Mouse (Mus musculus) liver, postnatal 0 days (tissue): ENCODE results near the gene Poc1a. TPM values are rescaled to one million over a fixed set of nuclear protein-coding genes. Genes with fewer than 3 reads are reported as not detected.

ENCODE experiments used
- ATAC-seq: fragments of 200-750 bp; cut with Nextera tagmentation; 2 replicates; pipeline ENCODE4 v1.8.0; 2017; ENCODE audit warnings: mild to moderate bottlenecking, moderate library complexity
- DNase-seq: peaks from one replicate; pipeline ENCODE4 v3.0.0-alpha.2; 2016
- H3K27ac ChIP-seq: fragments of 300-500 bp; sonication (generic); 2 replicates; pipeline ENCODE4 v1.5.1; 2014; ENCODE audit warnings: antibody characterized with exemption, moderate library complexity, mild to moderate bottlenecking, low read depth
- H3K27me3 ChIP-seq: fragments of 300-500 bp; sonication (generic); 2 replicates; pipeline ENCODE4 v1.6.1; 2014; ENCODE audit warnings: low read length, control low read depth, mixed read lengths; ENCODE audit not compliant: insufficient read depth
- H3K36me3 ChIP-seq: fragments of 300-500 bp; sonication (generic); replicated peaks from 2 replicates; pipeline ENCODE4 v1.6.1; 2014; ENCODE audit warnings: mild to moderate bottlenecking, control low read depth, low read length, moderate library complexity, mixed read lengths; ENCODE audit not compliant: insufficient read depth
- H3K4me1 ChIP-seq: fragments of 300-500 bp; sonication (generic); 2 replicates; pipeline ENCODE4 v1.6.1; 2014; ENCODE audit warnings: antibody characterized with exemption, mild to moderate bottlenecking, control low read depth; ENCODE audit not compliant: insufficient read depth
- H3K4me2 ChIP-seq: fragments of 300-500 bp; sonication (generic); 2 replicates; pipeline ENCODE4 v1.6.1; 2014; ENCODE audit warnings: low read depth, mild to moderate bottlenecking, low read length, moderate library complexity, mixed read lengths
- H3K4me3 ChIP-seq: fragments of 300-500 bp; sonication (generic); 2 replicates; pipeline ENCODE4 v1.5.1; 2014; ENCODE audit warnings: low read depth, low read length
- H3K9ac ChIP-seq: fragments of 300-500 bp; sonication (generic); replicated peaks from 2 replicates; pipeline ENCODE4 v1.6.1; 2014; ENCODE audit warnings: mild to moderate bottlenecking, moderate library complexity
- H3K9me3 ChIP-seq: fragments of 300-500 bp; sonication (generic); 2 replicates; pipeline ENCODE4 v1.6.1; 2016; ENCODE audit warnings: mild to moderate bottlenecking, control low read depth, low read length, mixed read lengths
- CTCF ChIP-seq: sonication (generic); IDR thresholded peaks from 2 replicates; pipeline ENCODE4 v1.5.1; 2016; ENCODE audit warnings: antibody characterized with exemption, low read depth
- EP300 ChIP-seq: IDR thresholded peaks from 2 replicates; pipeline ENCODE4 v1.6.1; 2016; ENCODE audit warnings: antibody characterized with exemption, low read depth, mild to moderate bottlenecking
- WGBS: fragments of 180-500 bp; shearing (Covaris S2); extraction: QIAGEN DNeasy Blood & Tissue Kit; methylation state at CpG from one replicate; pipeline ENCODE4 v1.1.7; 2014; ENCODE audit not compliant: insufficient replicate concordance; 5-methylcytosine and 5-hydroxymethylcytosine counted together
- polyA plus RNA-seq: library from polyadenylated mRNA; unstranded; fragments of >200 nt; fragmentation: Nextera tagmentation; extraction: Ambion mirVana; gene quantifications from 2 replicates; pipeline ENCODE4 v1.2.1, GENCODE M21; 2015

Gene Poc1a
- polyA plus RNA-seq, 1 experiment from 2014 or later = 14.5 TPM

DNA sequence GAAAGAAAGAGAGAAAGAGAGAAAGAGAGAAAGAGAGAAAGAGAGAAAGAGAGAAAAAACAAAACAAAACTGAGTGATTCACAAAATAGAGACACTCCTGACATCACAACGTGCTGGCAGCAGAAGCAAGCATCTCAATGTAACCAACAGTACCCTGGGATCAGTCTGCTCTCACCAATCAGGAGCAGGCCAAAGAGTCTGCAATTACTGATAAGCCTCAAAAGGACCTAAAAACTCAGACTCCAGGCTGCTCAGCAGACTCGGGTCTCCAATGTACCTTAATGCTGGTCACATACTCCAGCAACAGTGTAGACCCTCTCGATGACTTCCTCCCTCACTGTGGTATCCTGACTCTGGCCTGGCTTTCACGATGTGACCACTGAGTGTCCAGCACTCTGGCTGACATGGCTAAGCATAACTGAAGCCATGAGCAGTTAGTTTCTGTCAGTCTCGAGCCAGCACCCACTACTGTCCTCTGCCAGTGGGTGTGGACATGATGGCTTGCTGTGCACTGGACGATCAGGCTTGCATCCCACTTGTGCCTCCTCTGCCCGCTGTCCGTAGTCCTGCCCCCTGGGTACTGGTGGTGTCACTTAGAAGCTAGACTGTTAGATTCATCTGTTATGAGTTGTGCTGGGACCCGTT lies 117.9 kb downstream of the Poc1a start:
- no peak overlapping the region for H3K4me3 ChIP-seq
- H3K27me3 ChIP-seq = no peaks in the 10 kb centered on the region
- peak overlapping the region; percentile 84 for H3K27ac ChIP-seq
- H3K9me3 ChIP-seq = no peaks in the 10 kb centered on the region
- peak overlapping the region; percentile 31 for H3K4me2 ChIP-seq
- DNase-seq (peak; percentile 45), ATAC-seq (peak; percentile 87)
- H3K4me1 ChIP-seq = peaks cover 55% of the 10 kb centered on the region
- H3K36me3 ChIP-seq = no peaks in the 10 kb centered on the region
- TF ChIP-seq EP300 = peak; percentile 91
- TF ChIP-seq CTCF = no peak
- WGBS = 55% methylated on average over 9 of the region's 9 CpGs
- no peak overlapping the region for H3K9ac ChIP-seq

DNA sequence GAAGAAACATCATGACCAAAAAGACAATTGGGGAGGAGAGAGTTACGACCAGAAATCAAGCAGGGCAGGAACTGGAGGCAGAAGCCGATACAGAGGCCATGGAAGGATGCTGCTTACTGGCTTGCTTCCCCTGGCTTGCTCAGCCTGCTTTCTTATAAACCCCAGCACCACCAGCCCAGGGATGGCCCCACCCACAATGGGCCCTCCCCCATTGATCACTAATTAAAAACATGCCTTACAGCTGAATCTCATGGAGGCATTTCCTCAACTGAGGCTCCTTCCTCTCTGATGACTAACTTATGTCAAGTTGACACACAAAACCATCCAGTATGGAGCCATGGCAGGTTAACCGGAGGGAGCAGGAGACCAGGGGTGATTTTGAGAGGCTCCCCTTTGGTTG lies 118.9 kb downstream of the Poc1a start:
- 0 out of 2 replicates have a peak overlapping the region, but pooled peaks have one; percentile 13 for H3K4me2 ChIP-seq
- H3K27me3 ChIP-seq = no peaks in the 10 kb centered on the region
- H3K4me3 ChIP-seq = no peak overlapping the region
- TF ChIP-seq EP300 = no peak
- no peak for TF ChIP-seq CTCF
- no peaks in the 10 kb centered on the region for H3K9me3 ChIP-seq
- ATAC-seq (no peak), DNase-seq (no peak)
- H3K4me1 ChIP-seq = peaks cover 50% of the 10 kb centered on the region
- H3K9ac ChIP-seq = no peak overlapping the region
- no peaks in the 10 kb centered on the region for H3K36me3 ChIP-seq
- peak overlapping the region; percentile 84; the same call in 1 of the 2 replicates for H3K27ac ChIP-seq
- WGBS = 85% methylated on average over 3 of the region's 3 CpGs

Other genes with a start within 250 kb of the Poc1a start
- gene Col6a4, start 184.3 kb upstream of the Poc1a start, polyA plus RNA-seq = not detected in 2 replicates
- 41.4 and 46.5 TPM in 2 replicates for gene Glyctk, start 122.9 kb upstream of the Poc1a start, polyA plus RNA-seq
- 5.3 and 5.7 TPM in 2 replicates for gene Wdr82, start 110.1 kb upstream of the Poc1a start, polyA plus RNA-seq
- 11.0 and 11.1 TPM in 2 replicates for gene Ppm1m, start 81.3 kb upstream of the Poc1a start, polyA plus RNA-seq
- gene Twf2, start 78.0 kb upstream of the Poc1a start, polyA plus RNA-seq = 22.4 and 23.0 TPM in 2 replicates
- 0.07 and 0.16 TPM in 2 replicates for gene Tlr9, start 58.5 kb upstream of the Poc1a start, polyA plus RNA-seq
- gene Alas1, start 32.4 kb upstream of the Poc1a start, polyA plus RNA-seq = 131 and 146 TPM in 2 replicates
- 3.4 TPM in 2 replicates for gene Dusp7, start 87.6 kb downstream of the Poc1a start, polyA plus RNA-seq
- gene Rpl29, start 148.4 kb downstream of the Poc1a start, polyA plus RNA-seq = 483 and 486 TPM in 2 replicates
- 30.4 and 38.7 TPM in 2 replicates for gene Acy1, start 157.3 kb downstream of the Poc1a start, polyA plus RNA-seq
- 41.4 and 47.9 TPM in 2 replicates for gene Abhd14b, start 166.4 kb downstream of the Poc1a start, polyA plus RNA-seq
- gene Abhd14a, start 166.6 kb downstream of the Poc1a start, polyA plus RNA-seq = 15.8 and 16.2 TPM in 2 replicates
- 4.9 and 6.1 TPM in 2 replicates for gene Pcbp4, start 172.2 kb downstream of the Poc1a start, polyA plus RNA-seq
- gene Gpr62, start 184.9 kb downstream of the Poc1a start, polyA plus RNA-seq = not detected in 2 replicates
- gene Rrp9, start 194.9 kb downstream of the Poc1a start, polyA plus RNA-seq = 12.3 and 14.5 TPM in 2 replicates
- 1.6 and 1.9 TPM in 2 replicates for gene Parp3, start 195.9 kb downstream of the Poc1a start, polyA plus RNA-seq
- not detected in 2 replicates for gene Iqcf1, start 218.9 kb downstream of the Poc1a start, polyA plus RNA-seq
- gene Iqcf5, start 233.5 kb downstream of the Poc1a start, polyA plus RNA-seq = not detected in 2 replicates